Mouse (Mus musculus): Measurements from ENCODE around the gene Syngap1. TPM values are rescaled to one million over a fixed set of nuclear protein-coding genes. Genes with fewer than 3 reads are reported as not detected.
"Not testable (repeated sequence)": the region's sequence is repeated elsewhere in the genome, so short reads cannot be mapped to it uniquely, and the experiment has no call there.

Gene Syngap1
- polyA plus RNA-seq (2015; fragmentation: Nextera tagmentation; extraction: Ambion mirVana) = 2.0 and 2.2 TPM in 2 replicates

DNA sequence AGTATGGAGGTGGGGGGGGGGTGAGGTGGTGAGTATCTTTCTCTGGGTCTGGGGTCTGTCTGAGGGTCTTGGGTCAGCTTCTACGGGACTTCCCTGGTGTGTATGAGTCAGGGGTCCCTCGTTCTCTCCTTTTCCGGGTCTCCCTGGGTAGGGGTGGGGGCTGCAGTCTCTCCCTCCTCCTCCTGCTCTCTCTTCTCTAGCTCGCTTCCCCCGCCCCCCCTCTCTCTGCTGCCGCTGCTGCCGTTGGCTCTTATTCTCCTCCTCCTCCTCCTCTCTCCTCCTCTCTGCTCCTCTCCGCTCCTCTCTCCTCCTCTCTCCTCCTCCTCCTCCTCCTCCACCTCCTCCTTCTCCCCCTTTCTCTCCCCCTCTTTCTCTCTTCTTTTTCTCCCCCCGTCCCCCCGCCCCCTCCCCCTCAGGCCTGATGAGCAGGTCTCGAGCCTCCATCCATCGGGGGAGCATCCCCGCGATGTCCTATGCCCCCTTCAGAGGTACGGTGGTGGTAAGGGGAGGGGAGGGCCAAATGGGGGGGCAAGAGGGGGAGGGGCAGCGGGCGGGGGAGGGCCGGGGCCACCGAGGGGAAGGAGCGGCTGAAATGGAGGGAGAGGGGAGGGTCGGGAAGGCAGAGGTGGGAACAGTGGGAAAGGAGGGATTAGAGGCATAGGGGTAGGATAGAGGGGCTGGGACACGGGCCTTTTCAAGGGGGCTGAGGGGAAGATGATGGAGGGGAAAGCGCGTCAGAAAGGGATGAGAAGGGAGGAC is at the start of gene Syngap1:
Gene Syngap1, plus strand, starts transcription at position 223 of the 759 bp plus-strand sequence.
- Histone ChIP-seq H3K27me3 (replicated peaks) (no peaks in the 10 kb centered on the region), H3K9me3 (no peaks in the 10 kb centered on the region), H3K4me2 (peak within 1 kb of the TSS; percentile 84), H3K27ac (peak within 1 kb of the TSS; percentile 95), H3K4me3 (replicated peaks) (peak within 1 kb of the TSS; percentile 63), H3K36me3 (peaks cover 12% of the 10 kb centered on the region), H3K4me1 (peaks cover 36% of the 10 kb centered on the region), H3K9ac (peak within 1 kb of the TSS; percentile 66; the same call in 1 of the 2 replicates)
- ATAC-seq (ENCODE audit: insufficient read depth, low FRiP score, low read depth) = no peak
- 3% methylated on average over 16 of the region's 24 CpGs for WGBS

- peak; percentile 40 for ATAC-seq (ENCODE audit: insufficient read depth, low FRiP score, low read depth)
- whole genome bisulfite sequencing = 36% methylated on average over 16 of the region's 16 CpGs
- Histone ChIP-seq H3K9ac (no peak overlapping the region), H3K4me1 (0 out of 2 replicates have a peak, but pooled peaks cover 7% of the 10 kb centered on the region), H3K27me3 (replicated peaks) (no peaks in the 10 kb centered on the region), H3K9me3 (no peaks in the 10 kb centered on the region), H3K27ac (peak overlapping the region; percentile 62), H3K4me2 (peak overlapping the region; percentile 29; the same call in 1 of the 2 replicates), H3K36me3 (no peaks in the 10 kb centered on the region), H3K4me3 (replicated peaks) (0 out of 2 replicates have a peak overlapping the region, but pooled peaks have one; percentile 5)
Observed at GRCm38 (mm10) chr17:26892635-26893375, 48.2 kb upstream of the Syngap1 start.

GRCm38 (mm10) chr17:26893492-26893891 is 47.6 kb upstream of the Syngap1 start:
- no peak overlapping the region for H3K4me3 ChIP-seq (replicated peaks)
- H3K9ac ChIP-seq = no peak overlapping the region
- H3K27ac ChIP-seq = no peak overlapping the region
- no peak overlapping the region for H3K4me2 ChIP-seq
- H3K9me3 ChIP-seq = no peaks in the 10 kb centered on the region
- ATAC-seq (ENCODE audit: insufficient read depth, low FRiP score, low read depth) = no peak
- H3K27me3 ChIP-seq (replicated peaks) = no peaks in the 10 kb centered on the region
- H3K4me1 ChIP-seq = 0 out of 2 replicates have a peak, but pooled peaks cover 7% of the 10 kb centered on the region
- 60% methylated on average over 6 of the region's 6 CpGs for WGBS
- H3K36me3 ChIP-seq = no peaks in the 10 kb centered on the region

- Histone ChIP-seq H3K9me3 (no peaks in the 10 kb centered on the region), H3K4me2 (no peak overlapping the region), H3K9ac (no peak overlapping the region), H3K27ac (no peak overlapping the region), H3K36me3 (no peaks in the 10 kb centered on the region), H3K4me1 (0 out of 2 replicates have a peak, but pooled peaks cover 7% of the 10 kb centered on the region), H3K27me3 (replicated peaks) (no peaks in the 10 kb centered on the region), H3K4me3 (replicated peaks) (no peak overlapping the region)
- no peak for ATAC-seq (ENCODE audit: insufficient read depth, low FRiP score, low read depth)
- 80% methylated on average over 6 of the region's 6 CpGs for WGBS
Observed at GRCm38 (mm10) chr17:26894342-26894741, 46.7 kb upstream of the Syngap1 start.

- 15% methylated on average over 10 of the region's 10 CpGs for WGBS
- Histone ChIP-seq H3K27ac (no peak overlapping the region), H3K36me3 (no peaks in the 10 kb centered on the region), H3K4me1 (0 out of 2 replicates have a peak, but pooled peaks cover 7% of the 10 kb centered on the region), H3K9ac (no peak overlapping the region), H3K4me3 (replicated peaks) (no peak overlapping the region), H3K27me3 (replicated peaks) (no peaks in the 10 kb centered on the region), H3K9me3 (no peaks in the 10 kb centered on the region), H3K4me2 (no peak overlapping the region)
- ATAC-seq (ENCODE audit: insufficient read depth, low FRiP score, low read depth) = no peak
Observed at GRCm38 (mm10) chr17:26895578-26895977, 45.5 kb upstream of the Syngap1 start.

- Histone ChIP-seq H3K9me3 (no peaks in the 10 kb centered on the region), H3K4me2 (no peak overlapping the region), H3K9ac (no peak overlapping the region), H3K4me1 (no peaks in the 10 kb centered on the region), H3K4me3 (replicated peaks) (no peak overlapping the region), H3K27me3 (replicated peaks) (no peaks in the 10 kb centered on the region), H3K27ac (no peak overlapping the region), H3K36me3 (no peaks in the 10 kb centered on the region)
- 77% methylated on average over 6 of the region's 6 CpGs for WGBS
- ATAC-seq (ENCODE audit: insufficient read depth, low FRiP score, low read depth) = no peak
Observed at GRCm38 (mm10) chr17:26900916-26901315, 40.1 kb upstream of the Syngap1 start.

GRCm38 (mm10) chr17:26904320-26904719 is 36.7 kb upstream of the Syngap1 start:
- H3K36me3 ChIP-seq = no peaks in the 10 kb centered on the region
- H3K27me3 ChIP-seq (replicated peaks) = no peaks in the 10 kb centered on the region
- H3K4me3 ChIP-seq (replicated peaks) = no peak overlapping the region
- H3K9me3 ChIP-seq = no peaks in the 10 kb centered on the region
- H3K27ac ChIP-seq = no peak overlapping the region
- H3K4me2 ChIP-seq = no peak overlapping the region
- ATAC-seq (ENCODE audit: insufficient read depth, low FRiP score, low read depth) = no peak
- no peaks in the 10 kb centered on the region for H3K4me1 ChIP-seq
- 60% methylated on average over 5 of the region's 5 CpGs for WGBS
- H3K9ac ChIP-seq = no peak overlapping the region

GRCm38 (mm10) chr17:26907506-26907905 is 33.5 kb upstream of the Syngap1 start:
- not testable (repeated sequence) for H3K27me3 ChIP-seq (replicated peaks); H3K4me1 ChIP-seq; H3K4me3 ChIP-seq (replicated peaks); H3K9ac ChIP-seq; H3K9me3 ChIP-seq; H3K36me3 ChIP-seq; H3K27ac ChIP-seq; H3K4me2 ChIP-seq; ATAC-seq (ENCODE audit: insufficient read depth, low FRiP score, low read depth)
- WGBS = 86% methylated on average over 15 of the region's 15 CpGs

DNA sequence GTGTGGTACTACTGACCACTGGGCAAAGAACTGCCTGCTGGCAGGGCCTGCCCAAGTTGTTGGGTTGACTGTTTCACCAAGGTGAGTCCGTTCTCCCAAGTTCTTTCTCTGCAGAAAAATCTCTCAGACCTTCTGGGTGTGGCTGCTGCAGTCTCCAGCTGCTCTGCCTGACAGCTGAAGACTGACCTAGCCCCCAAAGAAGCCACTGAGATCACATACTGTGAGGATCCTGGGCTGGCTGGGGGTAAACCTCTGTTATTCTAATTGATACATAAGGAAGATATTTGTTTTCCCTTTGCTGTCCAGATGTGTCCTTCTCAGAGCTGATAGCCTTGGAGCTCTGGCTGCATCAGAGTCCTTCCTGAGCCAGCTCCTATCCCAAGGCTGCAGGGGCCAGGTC is 25.8 kb upstream of the Syngap1 start:
- Histone ChIP-seq H3K9ac (no peak overlapping the region), H3K9me3 (no peaks in the 10 kb centered on the region), H3K27ac (0 out of 2 replicates have a peak overlapping the region, but pooled peaks have one; percentile 35), H3K36me3 (no peaks in the 10 kb centered on the region), H3K4me3 (replicated peaks) (no peak overlapping the region), H3K4me1 (peaks cover 4% of the 10 kb centered on the region; the same call in 1 of the 2 replicates), H3K4me2 (no peak overlapping the region), H3K27me3 (replicated peaks) (no peaks in the 10 kb centered on the region)
- no peak for ATAC-seq (ENCODE audit: insufficient read depth, low FRiP score, low read depth)
- 41% methylated on average over 1 of the region's 1 CpGs for WGBS

DNA sequence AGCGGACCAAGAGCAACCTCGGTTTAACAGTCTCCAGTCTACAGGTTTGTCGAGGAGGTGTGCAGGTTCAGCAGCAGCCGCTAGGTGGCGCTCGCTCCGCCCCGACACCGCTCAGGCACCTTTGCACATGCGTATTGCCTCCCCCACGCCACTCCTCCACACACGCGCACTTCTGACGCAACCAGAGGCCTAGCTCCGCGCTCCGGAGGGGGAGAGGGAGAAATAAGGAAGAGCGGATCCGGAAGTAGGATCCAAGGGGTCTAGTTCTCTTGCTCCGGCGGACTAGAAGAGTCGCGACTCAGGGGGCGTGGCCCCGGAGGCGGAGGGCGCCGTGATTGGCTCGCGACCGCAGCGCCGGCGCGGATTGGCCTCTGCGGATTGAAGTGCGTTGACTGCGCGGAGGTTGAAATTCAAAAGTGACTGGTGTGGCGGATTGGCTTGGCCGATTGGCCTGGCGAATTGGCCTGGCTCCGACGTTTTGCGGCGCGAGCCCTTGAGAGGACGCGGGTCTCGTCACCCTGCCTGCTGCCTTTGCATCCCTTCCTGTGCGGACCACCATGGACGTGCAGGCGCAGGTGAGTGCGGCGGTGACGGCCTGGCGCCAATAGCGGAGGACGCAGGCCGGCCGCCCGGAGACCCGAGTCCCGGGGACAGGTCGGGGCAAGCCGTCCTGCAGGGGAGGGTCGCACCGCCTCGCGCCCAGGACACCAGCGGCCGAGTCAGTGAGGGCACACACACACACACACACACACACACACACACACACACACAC is 24.2 kb upstream of the Syngap1 start, which contains the start of gene Kifc5b:
Gene Kifc5b, plus strand, starts transcription at position 381 of the 772 bp plus-strand sequence.
- peak; percentile 98 for ATAC-seq (ENCODE audit: insufficient read depth, low FRiP score, low read depth)
- Histone ChIP-seq H3K4me2 (peak within 1 kb of the TSS; percentile 62), H3K4me1 (peaks cover 4% of the 10 kb centered on the region; the same call in 1 of the 2 replicates), H3K9me3 (no peaks in the 10 kb centered on the region), H3K4me3 (replicated peaks) (peak within 1 kb of the TSS; percentile 79), H3K9ac (peak within 1 kb of the TSS; percentile 55), H3K27ac (peak within 1 kb of the TSS; percentile 74), H3K27me3 (replicated peaks) (no peaks in the 10 kb centered on the region), H3K36me3 (peaks cover 10% of the 10 kb centered on the region; the same call in 1 of the 2 replicates)
- under 1% methylated on average over 65 of the region's 72 CpGs for WGBS

DNA sequence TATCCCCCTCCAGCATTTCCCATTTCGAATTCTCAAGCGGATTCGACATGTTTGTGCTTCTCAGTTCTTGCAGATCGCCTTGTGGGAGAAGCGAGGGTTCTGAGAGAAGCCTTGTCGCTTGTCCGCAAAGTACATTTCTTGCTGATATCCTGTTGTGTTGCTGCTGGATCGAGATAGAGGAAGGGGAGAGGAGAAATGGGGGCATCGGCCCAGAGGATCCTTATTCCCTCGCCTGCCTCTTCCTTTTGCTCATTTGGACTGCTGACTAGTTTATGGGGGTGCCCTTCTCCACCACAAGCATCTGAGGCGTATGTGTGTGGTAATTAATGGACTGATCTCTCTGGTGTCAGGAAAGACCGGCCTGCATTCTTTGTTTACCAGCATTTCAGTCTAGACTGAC is 23.5 kb upstream of the Syngap1 start:
- peak overlapping the region; percentile 62 for H3K4me2 ChIP-seq
- not testable (repeated sequence) for H3K36me3 ChIP-seq; H3K4me1 ChIP-seq; H3K9me3 ChIP-seq; H3K27ac ChIP-seq; ATAC-seq (ENCODE audit: insufficient read depth, low FRiP score, low read depth); H3K27me3 ChIP-seq (replicated peaks)
- peak overlapping the region; percentile 55 for H3K9ac ChIP-seq
- under 1% methylated on average over 12 of the region's 12 CpGs for WGBS
- H3K4me3 ChIP-seq (replicated peaks) = peak overlapping the region; percentile 79

All from stomach, embryonic 15.5 days (tissue).